Mouse (Mus musculus) right cerebral cortex, postnatal 4 days (tissue): ENCODE measurements around the gene Tnik.

Experiments used
- DNase-seq: peaks from one replicate; pipeline ENCODE4 v3.0.0-alpha.2; 2022

Tnik gene

GRCm38 (mm10) chr3:28263002-28263947 lies at the start of gene Tnik:
TSS of gene Tnik (plus strand) at chr3:28263214.
- peak; percentile 82 for DNase-seq

- no peak for DNase-seq
These were observed 48.1 kb upstream of the Tnik start for GRCm38 (mm10) chr3:28214886-28215311.

- DNase-seq = no peak
These were observed 46.0 kb upstream of the Tnik start for GRCm38 (mm10) chr3:28217001-28217400.

- no peak for DNase-seq
These were observed 43.5 kb upstream of the Tnik start for GRCm38 (mm10) chr3:28219533-28219932.

- no peak for DNase-seq
These were observed 43.0 kb upstream of the Tnik start for GRCm38 (mm10) chr3:28219964-28220363.

GRCm38 (mm10) chr3:28224437-28225356 lies 38.3 kb upstream of the Tnik start:
- DNase-seq = no peak

- DNase-seq = no peak
These were observed 37.6 kb upstream of the Tnik start for GRCm38 (mm10) chr3:28225357-28225905.

- no peak for DNase-seq
These were observed 36.8 kb upstream of the Tnik start for GRCm38 (mm10) chr3:28226181-28226580.

GRCm38 (mm10) chr3:28228930-28229329 lies 34.1 kb upstream of the Tnik start:
- no peak for DNase-seq

GRCm38 (mm10) chr3:28229503-28229902 lies 33.5 kb upstream of the Tnik start:
- DNase-seq = no peak

GRCm38 (mm10) chr3:28232885-28233284 lies 30.1 kb upstream of the Tnik start:
- no peak for DNase-seq

- DNase-seq = no peak
These were observed 28.8 kb upstream of the Tnik start for GRCm38 (mm10) chr3:28234179-28234578.

GRCm38 (mm10) chr3:28236689-28237088 lies 26.3 kb upstream of the Tnik start:
- DNase-seq = no peak

GRCm38 (mm10) chr3:28238136-28238535 lies 24.9 kb upstream of the Tnik start:
- no peak for DNase-seq

- no peak for DNase-seq
These were observed 20.5 kb upstream of the Tnik start for GRCm38 (mm10) chr3:28242561-28242960.

GRCm38 (mm10) chr3:28244244-28244890 lies 18.6 kb upstream of the Tnik start:
- DNase-seq = no peak

GRCm38 (mm10) chr3:28248255-28248957 lies 14.6 kb upstream of the Tnik start:
- no peak for DNase-seq

GRCm38 (mm10) chr3:28255711-28256110 lies 7.3 kb upstream of the Tnik start:
- no peak for DNase-seq

GRCm38 (mm10) chr3:28262371-28263001 lies 528 bp upstream of the Tnik start:
- DNase-seq = peak; percentile 66

- DNase-seq = peak; percentile 58
These were observed 1.2 kb downstream of the Tnik start for GRCm38 (mm10) chr3:28263948-28264840.

- DNase-seq = no peak
These were observed 1.8 kb downstream of the Tnik start for GRCm38 (mm10) chr3:28264841-28265150.
